Mouse (Mus musculus): ENCODE results near the gene Gm4513.
"Not testable (repeated sequence)": the region's sequence is repeated elsewhere in the genome, so short reads cannot be mapped to it uniquely, and the experiment has no call there.

Gm4513 gene

GRCm38 (mm10) chr7:20598921-20599320 is at the start of gene Gm4513:
Gene Gm4513, minus strand, starts transcription at chr7:20599021.
- not testable (repeated sequence) for DNase-seq (ENCODE audit: low read depth, low spot score)

- not testable (repeated sequence) for DNase-seq (ENCODE audit: low read depth, low spot score)
These were observed 22.7 kb downstream of the Gm4513 start, which contains the start of gene Gm4141 for GRCm38 (mm10) chr7:20576141-20576540. Gene Gm4141, minus strand, starts transcription at chr7:20576241.

GRCm38 (mm10) chr7:20545657-20546056 is 53.2 kb downstream of the Gm4513 start, which contains the start of gene Gm5726:
Gene Gm5726, minus strand, starts transcription at chr7:20545757.
- not testable (repeated sequence) for DNase-seq (ENCODE audit: low read depth, low spot score)

All from skeletal muscle tissue, adult 2 months (tissue).